Comparison of ENCODE assay signal across 8 mouse cellular contexts in genomic region chr1:13426328-13427067, GRCm38 (mm10).
DNase-seq lines count a peak whose midpoint lies in the region; ATAC-seq and TF ChIP-seq lines count a peak whose summit lies in the region.

No protein-coding gene starts in this region.

- 0 out of 2 replicates have a peak, but pooled peaks have one; percentile 35 for ATAC-seq in embryonic facial prominence, embryonic 13.5 days (ENCODE audit: insufficient number of reproducible peaks, insufficient read depth, low FRiP score, low TSS enrichment, low read depth)
- peak; percentile 81 for ATAC-seq in midbrain, postnatal 0 days (ENCODE audit: low FRiP score)

- peak; percentile 88 for DNase-seq in A20 (ENCODE audit: low read depth, low spot score)
- DNase-seq in adrenal gland, postnatal 14 days, result peak; percentile 84
- peak; percentile 64 to 76 for DNase-seq in heart, adult 9 months (ENCODE audit: low spot score in 2 of 2)
- DNase-seq in kidney, adult 8-10 months, result peak; percentile 47 to 64
- peak; percentile 52 for DNase-seq in liver
- peak; percentile 88 for DNase-seq in midbrain, postnatal 0 days (ENCODE audit: low spot score)
- peak; percentile 48 to 49 for DNase-seq in spleen, postnatal 36 days (ENCODE audit: low spot score in 2 of 2)

- peak overlapping the region; percentile 41 for H3K4me3 ChIP-seq in embryonic facial prominence, embryonic 13.5 days
- H3K4me3 ChIP-seq in midbrain, postnatal 0 days (ENCODE audit: low read depth, low read length), result peak overlapping the region; percentile 40

- H3K9me3 ChIP-seq in embryonic facial prominence, embryonic 13.5 days, result no peaks in the 10 kb centered on the region
- H3K9me3 ChIP-seq in midbrain, postnatal 0 days (ENCODE audit: low read length), result no peaks in the 10 kb centered on the region

- H3K4me1 ChIP-seq in embryonic facial prominence, embryonic 13.5 days, result peaks cover 23% of the 10 kb centered on the region
- no peaks in the 10 kb centered on the region for H3K4me1 ChIP-seq in midbrain, postnatal 0 days (ENCODE audit: insufficient read depth, low read length)

- H3K4me2 ChIP-seq in embryonic facial prominence, embryonic 13.5 days, result peak overlapping the region; percentile 64
- peak overlapping the region; percentile 75 for H3K4me2 ChIP-seq in midbrain, postnatal 0 days (ENCODE audit: low read depth, low read length, poor library complexity, severe bottlenecking)

- no peak for TF ChIP-seq CTCF in midbrain, postnatal 0 days (IDR thresholded peaks at IDR 0.05)

- H3K36me3 ChIP-seq in embryonic facial prominence, embryonic 13.5 days, result no peaks in the 10 kb centered on the region
- no peaks in the 10 kb centered on the region for H3K36me3 ChIP-seq in midbrain, postnatal 0 days (ENCODE audit: insufficient read depth, low read length)

- no peaks in the 10 kb centered on the region for H3K27me3 ChIP-seq in embryonic facial prominence, embryonic 13.5 days
- H3K27me3 ChIP-seq in midbrain, postnatal 0 days (ENCODE audit: insufficient read depth, low read length), result no peaks in the 10 kb centered on the region

- H3K9ac ChIP-seq in embryonic facial prominence, embryonic 13.5 days, result peak overlapping the region; percentile 67
- H3K9ac ChIP-seq in midbrain, postnatal 0 days (replicated peaks; ENCODE audit: low read length, poor library complexity, severe bottlenecking), result peak overlapping the region; percentile 52; the same call in 1 of the 2 replicates

- WGBS in embryonic facial prominence, embryonic 13.5 days, result 7% methylated on average over 30 of the region's 30 CpGs
- WGBS in midbrain, postnatal 0 days, result 5% methylated on average over 30 of the region's 30 CpGs

- peak overlapping the region; percentile 80 for H3K27ac ChIP-seq in embryonic facial prominence, embryonic 13.5 days
- no peak overlapping the region for H3K27ac ChIP-seq in midbrain, postnatal 0 days (ENCODE audit: low read depth, low read length)
